Mouse (Mus musculus) cerebellum, adult 8-10 months (tissue): Measurements from ENCODE around the gene Acadm.

Source experiments
- DNase-seq: peaks from one replicate; pipeline ENCODE4 v3.0.0; 2022

Gene Acadm

DNA sequence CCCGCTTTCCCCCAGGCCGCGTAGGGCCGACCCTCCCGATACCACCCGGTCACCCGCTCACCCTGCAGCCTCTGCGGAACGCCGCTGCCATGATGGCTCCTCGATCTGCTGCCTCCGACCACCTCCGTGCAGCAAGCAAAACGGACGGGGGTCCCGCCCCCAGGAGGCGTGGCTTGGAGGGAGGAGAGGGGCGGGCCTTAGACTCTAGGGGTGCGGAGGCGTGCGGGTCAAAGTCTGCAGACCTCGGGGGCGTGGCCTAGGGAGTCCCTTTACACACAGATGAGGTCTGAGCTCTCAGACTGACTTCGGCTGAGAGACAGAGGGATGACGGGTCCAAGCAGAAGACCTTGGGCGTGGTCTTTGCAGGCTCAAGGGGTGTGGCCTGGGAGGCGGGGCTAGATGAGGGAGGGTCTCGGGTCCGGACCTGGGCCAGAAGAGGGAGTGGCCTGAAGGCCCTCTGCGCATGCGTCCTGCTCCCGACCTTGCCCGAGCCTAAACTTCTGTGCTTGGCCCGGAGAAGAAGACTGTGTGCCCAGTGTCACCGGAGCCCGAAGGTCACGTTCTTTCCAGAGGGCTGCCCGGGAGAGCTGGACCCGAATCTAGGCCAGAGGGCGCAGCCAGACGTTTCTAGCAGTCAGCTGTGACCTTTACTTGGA, at the start of gene Acadm:
Acadm (minus strand) TSS at position 298 of the 656 bp plus-strand sequence.
- DNase-seq = peak; percentile 95

GRCm38 (mm10) chr3:153984428-153985340, 40.3 kb upstream of the Acadm start:
- peak; percentile 9 for DNase-seq

GRCm38 (mm10) chr3:153980611-153981010, 36.2 kb upstream of the Acadm start:
- DNase-seq = no peak

GRCm38 (mm10) chr3:153975791-153976190, 31.4 kb upstream of the Acadm start:
- no peak for DNase-seq

GRCm38 (mm10) chr3:153975060-153975459, 30.6 kb upstream of the Acadm start:
- DNase-seq = no peak

- DNase-seq = peak; percentile 48
Measured at GRCm38 (mm10) chr3:153973949-153974760, 29.7 kb upstream of the Acadm start.

DNA sequence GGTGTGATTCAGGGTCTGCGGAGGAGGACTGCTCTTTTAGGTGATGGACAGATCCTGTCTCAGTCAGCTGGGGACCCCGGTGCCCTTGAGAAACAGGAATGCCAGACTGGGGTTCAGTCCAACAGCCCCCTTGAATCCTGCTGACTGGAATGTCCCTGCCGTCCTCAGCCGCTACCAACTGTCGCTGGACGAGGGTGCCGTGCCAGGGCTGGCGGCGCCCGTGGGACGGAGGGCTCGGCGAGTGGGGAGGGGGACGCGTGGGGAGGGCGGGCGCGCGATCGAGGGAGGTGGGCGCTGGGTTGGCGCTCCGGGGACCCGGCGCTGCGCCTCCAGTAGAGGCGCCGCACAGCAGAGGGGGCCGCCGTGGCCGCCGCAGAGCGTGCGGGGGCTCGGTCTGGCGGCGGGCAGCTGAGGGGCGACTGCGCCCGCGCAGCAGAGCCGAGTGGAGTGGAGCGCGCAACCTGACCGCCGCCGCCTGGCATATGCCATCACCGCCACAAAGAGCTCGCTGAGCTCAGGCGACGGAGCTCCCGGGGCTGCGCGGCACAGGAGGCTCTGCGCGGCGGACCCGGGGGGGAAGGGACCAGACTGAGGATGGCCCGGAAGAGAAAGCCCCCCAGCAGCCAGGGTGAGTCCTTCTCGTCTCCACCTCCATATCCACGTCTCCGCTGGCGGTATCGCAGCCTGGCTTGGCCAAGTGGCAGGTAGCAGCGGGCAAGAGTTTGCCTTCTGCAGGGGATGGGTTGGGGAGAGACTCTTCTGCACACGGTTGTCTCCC, 28.9 kb upstream of the Acadm start, which contains the start of gene Slc44a5:
Slc44a5 (plus strand) TSS at position 266 of the 778 bp plus-strand sequence.
- DNase-seq = peak; percentile 32

DNA sequence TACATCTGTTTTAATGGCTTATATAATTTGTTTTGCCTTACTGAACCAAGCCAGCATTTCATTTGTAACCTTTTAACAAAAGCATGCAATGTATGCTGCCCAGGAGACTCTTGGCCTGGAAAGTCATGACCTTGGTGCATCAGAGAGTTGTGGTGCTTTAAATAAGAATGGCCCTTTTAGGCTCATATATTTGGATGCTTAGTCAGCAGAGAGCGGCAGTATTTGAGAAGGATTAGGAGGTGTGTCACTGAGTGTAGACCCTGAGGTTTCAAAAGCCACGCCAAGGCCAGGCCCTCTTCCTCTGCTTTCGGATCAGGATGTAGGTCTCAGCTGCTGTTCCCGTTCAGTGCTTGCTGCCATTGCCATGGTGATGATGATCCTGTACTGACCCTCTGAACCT, 25.0 kb upstream of the Acadm start:
- no peak for DNase-seq

DNA sequence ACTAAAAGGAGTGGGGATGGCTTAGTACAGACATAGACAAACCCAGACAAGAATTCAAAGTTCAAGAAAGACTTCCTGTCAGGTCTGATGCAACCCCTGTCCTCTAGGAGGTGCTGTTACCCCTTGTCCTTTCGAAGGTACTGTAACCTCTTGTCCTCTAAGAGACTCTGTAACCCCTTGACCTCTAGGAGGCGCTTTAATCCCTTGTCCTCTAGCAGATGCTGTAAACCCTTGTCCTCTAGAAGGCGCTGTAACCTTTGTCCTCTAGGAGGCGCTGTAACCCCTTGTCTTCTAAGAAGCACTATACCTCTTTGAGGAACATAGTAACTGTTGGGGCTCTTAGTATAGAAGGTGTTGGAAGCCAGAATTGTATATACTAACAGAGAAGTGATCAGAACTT, 24.1 kb upstream of the Acadm start:
- DNase-seq = peak; percentile 43

- DNase-seq = no peak
Measured at GRCm38 (mm10) chr3:153967447-153967846, 23.0 kb upstream of the Acadm start.

GRCm38 (mm10) chr3:153961632-153962389, 17.4 kb upstream of the Acadm start:
- no peak for DNase-seq

DNA sequence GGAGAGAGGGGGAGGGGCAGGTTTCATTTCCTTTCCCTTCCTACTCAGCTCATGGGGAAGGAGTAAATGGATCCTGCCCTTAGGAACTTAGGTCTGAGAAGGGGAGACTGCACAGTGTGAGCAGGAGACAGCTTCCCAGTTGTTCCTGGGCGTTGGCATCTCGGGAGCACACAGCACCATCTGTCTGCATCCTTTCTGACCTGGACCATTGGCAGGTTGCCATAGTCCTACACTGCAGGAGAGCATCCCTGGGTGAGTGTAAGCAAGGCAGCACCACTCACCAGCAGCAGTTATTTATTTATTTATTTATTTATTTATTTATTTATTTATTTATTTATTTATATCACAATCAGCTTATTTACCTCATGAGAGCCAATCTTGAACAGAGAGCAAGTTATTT, 16.5 kb upstream of the Acadm start:
- DNase-seq = no peak

GRCm38 (mm10) chr3:153959731-153960207, 15.3 kb upstream of the Acadm start:
- no peak for DNase-seq

- peak; percentile 43 for DNase-seq
Measured at GRCm38 (mm10) chr3:153959035-153959730, 14.8 kb upstream of the Acadm start.

DNA sequence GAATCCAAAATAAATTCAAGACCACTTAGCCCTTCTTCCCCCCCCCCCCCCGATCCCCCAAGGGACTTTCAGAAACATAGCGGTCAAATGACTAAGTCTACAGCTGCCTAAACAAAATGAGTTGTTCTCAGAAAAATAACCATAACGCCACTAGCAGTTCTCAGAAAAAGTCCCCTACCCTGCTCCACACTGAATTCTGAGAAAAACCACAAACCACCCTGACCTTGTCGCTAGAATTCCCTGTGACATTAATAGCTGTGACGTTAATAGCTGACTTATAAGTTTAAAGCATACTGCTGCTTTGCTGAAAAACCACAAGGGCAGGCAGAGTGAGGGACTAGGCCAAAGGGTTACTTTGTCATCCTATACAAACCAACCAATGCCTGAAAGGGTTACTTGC, 13.5 kb upstream of the Acadm start:
- no peak for DNase-seq

DNA sequence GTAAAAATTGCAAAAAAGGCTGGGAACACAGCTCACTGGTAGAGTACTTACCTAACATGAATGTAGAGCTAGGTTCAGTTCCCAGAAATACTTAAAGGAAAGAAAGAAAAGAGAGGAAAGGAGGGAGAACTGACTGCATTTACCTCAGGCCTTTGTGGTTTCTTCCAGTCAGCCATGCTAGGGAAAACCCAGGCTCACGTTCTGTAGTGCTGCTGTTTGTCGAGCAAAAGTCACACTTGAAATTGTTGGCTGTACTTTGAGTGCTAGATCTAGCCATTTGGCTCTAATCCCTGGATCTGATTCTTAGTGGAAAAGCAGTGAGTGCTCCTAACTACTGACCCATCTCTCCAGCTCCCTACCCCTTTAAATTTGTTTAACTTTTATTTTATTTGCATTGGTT, 3.7 kb upstream of the Acadm start:
- DNase-seq = no peak

DNA sequence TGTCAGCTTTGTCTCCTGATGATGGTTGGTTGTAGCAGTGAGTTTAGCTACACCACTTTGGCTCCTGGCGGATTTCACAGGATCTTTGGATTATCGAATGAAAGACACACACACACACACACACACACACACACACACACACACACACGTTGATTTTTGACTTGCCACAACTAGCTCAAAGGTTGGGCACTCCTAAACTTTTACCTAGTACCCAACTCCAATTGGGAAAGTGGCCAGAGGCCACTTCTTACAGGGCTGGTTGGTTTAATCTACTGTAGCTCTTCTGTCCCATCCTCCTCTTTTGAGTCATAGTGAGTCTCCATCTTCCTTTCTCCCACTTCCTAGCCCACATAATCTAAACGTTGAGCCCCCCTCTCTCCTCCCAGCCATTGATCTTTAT, 2.8 kb upstream of the Acadm start:
- DNase-seq = no peak

DNA sequence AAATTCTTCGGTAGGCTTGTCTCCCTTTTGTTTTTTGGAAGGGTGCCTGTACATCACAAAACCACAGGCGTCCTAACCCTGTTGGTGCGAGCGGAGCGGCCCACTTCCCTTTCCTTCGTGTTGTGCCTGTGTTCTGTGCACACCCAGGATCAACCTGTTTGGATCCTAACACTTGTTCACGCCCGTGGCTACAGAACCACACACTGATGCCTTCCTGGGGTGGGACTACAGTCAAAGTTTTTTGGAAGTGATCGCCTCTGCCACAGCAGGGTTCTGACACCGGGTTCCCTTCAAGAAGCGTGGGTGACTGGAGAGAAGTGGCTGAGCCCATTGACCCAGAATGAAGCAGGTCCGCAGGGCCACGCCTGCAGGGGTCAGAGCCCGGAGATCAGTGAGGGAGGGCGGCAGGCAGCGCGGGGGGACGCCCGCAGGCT, 514 bp downstream of the Acadm start:
- no peak for DNase-seq

DNA sequence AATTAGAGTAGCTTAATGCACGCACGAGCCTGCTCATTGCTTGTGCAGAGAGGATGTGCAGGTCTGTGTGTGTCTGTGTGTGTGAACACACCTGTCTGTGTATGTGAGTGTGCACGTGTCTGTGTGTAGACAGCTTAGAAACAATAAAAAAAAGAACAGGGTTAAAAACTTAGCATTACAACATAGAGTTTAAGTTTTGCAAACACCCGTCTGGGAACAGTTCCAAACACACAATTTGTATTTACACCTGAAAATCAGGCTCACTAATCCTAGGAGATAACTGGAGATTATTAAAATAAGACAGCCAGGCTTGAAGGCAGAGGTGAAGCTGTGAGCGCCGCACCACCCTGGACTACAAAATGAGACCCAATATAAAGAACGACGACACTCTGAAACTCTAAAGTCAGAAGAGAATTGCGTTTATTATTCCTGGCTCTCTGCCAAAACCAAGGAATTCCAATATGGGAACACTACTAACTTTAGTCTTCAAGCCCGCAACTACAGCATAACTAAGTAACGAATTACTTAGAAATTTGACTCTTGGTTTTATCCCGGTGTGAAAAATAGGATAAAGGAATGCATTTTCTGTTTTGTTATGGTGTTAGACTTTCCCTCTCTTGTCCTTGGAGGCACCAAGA, 1.3 kb downstream of the Acadm start:
- DNase-seq = no peak

DNA sequence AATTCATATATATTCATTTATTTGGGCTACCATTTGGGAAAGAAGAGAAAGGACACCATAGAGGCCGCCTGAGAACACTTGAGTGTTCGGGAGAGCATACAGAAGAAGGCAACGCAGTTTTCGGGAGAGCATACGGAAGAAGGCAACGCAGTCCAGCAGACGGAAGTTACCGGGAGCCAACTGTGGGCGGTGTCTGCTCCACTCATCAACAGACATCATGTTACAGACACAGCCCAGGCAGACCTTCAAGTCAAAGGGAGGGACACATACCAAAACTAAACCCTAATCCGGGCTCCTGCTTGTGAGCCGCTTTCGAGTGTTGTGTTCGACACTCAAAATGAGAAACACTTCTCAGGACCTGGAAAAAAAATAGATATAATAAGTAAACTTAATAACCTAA, 2.8 kb downstream of the Acadm start:
- no peak for DNase-seq
